Mouse (Mus musculus) embryonic fibroblast, embryonic 13.5 days (primary cell): Measurements from ENCODE around the gene E2f4.

ENCODE experiments used
- CTCF ChIP-seq: IDR thresholded peaks from 2 replicates; pipeline ENCODE4 v1.5.1; 2011; ENCODE audit warnings: mild to moderate bottlenecking, control low read depth, low read length, moderate library complexity, borderline replicate concordance; ENCODE audit not compliant: insufficient read depth
- POLR2A ChIP-seq: IDR thresholded peaks from 2 replicates; pipeline ENCODE4 v1.6.1; 2011; ENCODE audit warnings: low read depth, mild to moderate bottlenecking, control low read depth, low read length, moderate library complexity

DNA sequence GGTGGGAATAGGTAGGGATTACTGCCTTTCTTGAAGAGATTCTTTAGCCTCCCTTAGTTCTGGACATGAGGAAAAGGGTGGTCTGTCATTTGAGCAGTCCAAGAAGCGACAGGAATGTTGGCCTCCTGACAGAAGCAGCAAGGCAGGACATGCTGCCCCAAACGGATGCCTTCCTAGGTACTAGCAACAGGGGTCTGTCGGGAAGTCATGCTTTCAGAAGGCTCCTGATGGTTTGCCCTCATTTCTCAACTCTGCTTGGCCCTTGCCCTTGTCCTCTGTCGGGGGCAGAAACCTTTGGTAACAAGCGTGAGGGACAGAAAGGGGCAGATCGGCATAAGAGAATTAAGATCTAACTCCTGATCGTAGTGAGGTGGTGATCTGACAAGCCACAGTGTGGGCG is 12.7 kb downstream of the E2f4 start:
- no peak for TF ChIP-seq CTCF
- no peak for TF ChIP-seq POLR2A
